Mouse (Mus musculus): ENCODE results near the gene Lars2. TPM values are rescaled to one million over a fixed set of nuclear protein-coding genes. Genes with fewer than 3 reads are reported as not detected.
"Not testable (repeated sequence)": the region's sequence is repeated elsewhere in the genome, so short reads cannot be mapped to it uniquely, and the experiment has no call there.

Lars2 gene
- polyA plus RNA-seq (2015; fragmentation: Nextera tagmentation; extraction: Ambion mirVana): 591 and 787 TPM in 2 replicates

DNA sequence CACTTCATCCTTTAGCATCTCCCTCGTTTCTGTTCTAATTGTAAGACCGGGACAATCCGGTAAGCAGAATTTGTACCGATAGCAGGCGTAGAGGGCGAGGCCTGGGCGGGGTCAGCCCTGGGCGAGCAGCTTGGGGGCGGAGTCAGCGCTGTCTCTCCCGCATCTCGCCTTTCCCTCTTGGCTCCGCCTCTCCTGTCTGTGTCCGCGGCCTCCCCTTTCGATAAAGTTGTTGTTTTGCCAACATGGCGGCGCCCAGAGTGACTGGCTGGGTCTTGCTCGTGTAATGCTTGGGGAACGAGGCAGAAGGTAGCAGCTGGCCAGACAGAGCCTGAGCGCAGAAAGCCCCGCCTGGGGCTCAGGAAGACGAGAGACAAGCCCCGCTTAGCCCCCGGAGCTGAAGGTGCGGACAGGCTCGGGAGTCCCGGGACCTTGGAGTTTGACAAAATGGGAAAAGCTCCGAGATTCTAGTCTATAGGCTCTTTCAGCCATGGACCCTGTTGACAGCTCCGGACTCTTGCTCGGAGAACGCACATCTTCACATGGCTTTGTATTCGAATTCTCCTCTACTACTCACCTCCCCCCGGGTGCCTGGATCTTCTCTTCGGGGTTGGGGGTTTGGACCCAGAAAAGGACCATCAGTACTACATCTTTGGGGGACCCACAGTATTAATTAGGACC is at the start of gene Lars2:
Lars2 (plus strand) TSS at position 220 of the 678 bp plus-strand sequence.
- Histone ChIP-seq H3K4me3 (ENCODE audit: low read depth, low read length) (peak within 1 kb of the TSS; percentile 70), H3K36me3 (ENCODE audit: control insufficient read depth, insufficient read depth, low read length) (peaks cover 3% of the 10 kb centered on the region; the same call in 1 of the 2 replicates), H3K4me2 (ENCODE audit: low read length) (peak within 1 kb of the TSS; percentile 84), H3K27me3 (ENCODE audit: control insufficient read depth, insufficient read depth, low read depth, low read length) (no peaks in the 10 kb centered on the region), H3K9me3 (replicated peaks; ENCODE audit: control insufficient read depth, low read length, poor library complexity, severe bottlenecking) (no peaks in the 10 kb centered on the region), H3K27ac (ENCODE audit: low read length) (peak within 1 kb of the TSS; percentile 90), H3K9ac (ENCODE audit: low read depth, low read length) (peak within 1 kb of the TSS; percentile 77), H3K4me1 (ENCODE audit: control insufficient read depth, insufficient read depth, low read length) (peaks cover 15% of the 10 kb centered on the region)
- peak; percentile 98 for ATAC-seq
- WGBS: under 1% methylated on average over 35 of the region's 35 CpGs

DNA sequence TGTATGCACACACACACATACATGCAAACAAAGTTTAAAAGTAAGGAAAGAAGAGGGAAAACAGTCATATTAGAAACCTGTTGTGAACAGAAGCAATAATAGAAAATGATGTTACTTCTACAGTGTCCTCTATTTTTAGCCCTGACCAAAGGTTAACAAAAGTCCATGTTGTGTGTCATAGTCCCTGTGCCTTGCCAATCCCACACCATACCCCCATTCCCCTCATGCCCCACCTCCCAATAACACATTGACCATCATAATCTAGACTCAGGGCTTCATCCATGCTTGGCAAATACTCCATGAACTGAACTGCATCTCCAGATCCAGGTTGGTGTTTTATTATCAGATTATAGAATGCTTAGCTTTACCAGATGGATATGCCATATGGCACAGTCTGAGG is 40.6 kb upstream of the Lars2 start:
- no peak overlapping the region for H3K4me3 ChIP-seq (ENCODE audit: low read depth, low read length)
- no peaks in the 10 kb centered on the region for H3K36me3 ChIP-seq (ENCODE audit: control insufficient read depth, insufficient read depth, low read length)
- no peaks in the 10 kb centered on the region for H3K27me3 ChIP-seq (ENCODE audit: control insufficient read depth, insufficient read depth, low read depth, low read length)
- H3K9ac ChIP-seq (ENCODE audit: low read depth, low read length): no peak overlapping the region
- no peaks in the 10 kb centered on the region for H3K9me3 ChIP-seq (replicated peaks; ENCODE audit: control insufficient read depth, low read length, poor library complexity, severe bottlenecking)
- H3K4me2 ChIP-seq (ENCODE audit: low read length): no peak overlapping the region
- no peak for ATAC-seq
- H3K27ac ChIP-seq (ENCODE audit: low read length): no peak overlapping the region
- H3K4me1 ChIP-seq (ENCODE audit: control insufficient read depth, insufficient read depth, low read length): no peaks in the 10 kb centered on the region

DNA sequence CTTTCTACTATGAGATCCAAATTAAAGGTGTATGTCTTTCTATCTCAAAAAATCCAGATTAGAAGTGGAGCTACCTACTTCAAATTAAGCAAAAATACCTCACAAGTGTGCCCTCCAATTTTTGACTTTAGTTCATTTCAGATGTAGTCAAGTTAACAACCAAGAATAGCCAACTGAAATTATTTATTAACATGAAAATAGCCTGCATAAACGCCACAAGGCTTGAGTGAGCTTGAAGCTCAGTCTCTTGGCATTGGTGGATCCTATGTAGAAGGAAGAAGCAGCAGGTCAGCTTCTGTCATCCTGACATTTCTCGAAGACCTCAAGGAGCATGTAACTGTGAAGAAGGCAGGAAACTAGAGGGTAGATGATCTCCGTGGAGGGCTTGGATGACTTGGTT is 38.4 kb upstream of the Lars2 start:
- no peak for ATAC-seq
- no peak overlapping the region for H3K9ac ChIP-seq (ENCODE audit: low read depth, low read length)
- 90% methylated on average over 3 of the region's 3 CpGs for WGBS
- no peak overlapping the region for H3K4me2 ChIP-seq (ENCODE audit: low read length)
- H3K9me3 ChIP-seq (replicated peaks; ENCODE audit: control insufficient read depth, low read length, poor library complexity, severe bottlenecking): no peaks in the 10 kb centered on the region
- H3K4me1 ChIP-seq (ENCODE audit: control insufficient read depth, insufficient read depth, low read length): no peaks in the 10 kb centered on the region
- H3K27me3 ChIP-seq (ENCODE audit: control insufficient read depth, insufficient read depth, low read depth, low read length): no peaks in the 10 kb centered on the region
- H3K36me3 ChIP-seq (ENCODE audit: control insufficient read depth, insufficient read depth, low read length): no peaks in the 10 kb centered on the region
- H3K27ac ChIP-seq (ENCODE audit: low read length): no peak overlapping the region
- no peak overlapping the region for H3K4me3 ChIP-seq (ENCODE audit: low read depth, low read length)

DNA sequence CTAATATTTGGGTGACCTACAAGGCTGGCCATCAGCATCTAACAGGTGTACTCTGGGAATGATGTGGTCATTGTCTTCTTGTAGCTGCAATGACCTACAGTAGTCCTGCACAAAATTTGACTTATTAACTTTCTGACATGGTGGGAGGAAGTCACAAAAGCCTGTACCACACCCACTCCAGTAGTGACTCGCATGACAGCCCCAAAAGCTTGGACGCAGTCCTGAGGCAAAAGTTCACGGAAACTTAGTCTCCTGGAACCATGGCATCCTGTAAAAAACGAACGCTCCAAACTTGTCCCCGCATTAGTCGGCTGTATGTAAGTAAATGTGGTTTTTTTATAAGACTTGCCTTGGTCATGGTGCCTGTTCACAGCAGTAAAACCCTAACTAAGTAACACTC is 36.9 kb upstream of the Lars2 start:
- Histone ChIP-seq H3K9me3 (replicated peaks; ENCODE audit: control insufficient read depth, low read length, poor library complexity, severe bottlenecking) (no peaks in the 10 kb centered on the region), H3K27me3 (ENCODE audit: control insufficient read depth, insufficient read depth, low read depth, low read length) (no peaks in the 10 kb centered on the region), H3K27ac (ENCODE audit: low read length) (no peak overlapping the region), H3K4me2 (ENCODE audit: low read length) (no peak overlapping the region), H3K36me3 (ENCODE audit: control insufficient read depth, insufficient read depth, low read length) (no peaks in the 10 kb centered on the region), H3K9ac (ENCODE audit: low read depth, low read length) (no peak overlapping the region), H3K4me1 (ENCODE audit: control insufficient read depth, insufficient read depth, low read length) (no peaks in the 10 kb centered on the region), H3K4me3 (ENCODE audit: low read depth, low read length) (no peak overlapping the region)
- ATAC-seq: no peak
- 95% methylated on average over 7 of the region's 7 CpGs for WGBS

DNA sequence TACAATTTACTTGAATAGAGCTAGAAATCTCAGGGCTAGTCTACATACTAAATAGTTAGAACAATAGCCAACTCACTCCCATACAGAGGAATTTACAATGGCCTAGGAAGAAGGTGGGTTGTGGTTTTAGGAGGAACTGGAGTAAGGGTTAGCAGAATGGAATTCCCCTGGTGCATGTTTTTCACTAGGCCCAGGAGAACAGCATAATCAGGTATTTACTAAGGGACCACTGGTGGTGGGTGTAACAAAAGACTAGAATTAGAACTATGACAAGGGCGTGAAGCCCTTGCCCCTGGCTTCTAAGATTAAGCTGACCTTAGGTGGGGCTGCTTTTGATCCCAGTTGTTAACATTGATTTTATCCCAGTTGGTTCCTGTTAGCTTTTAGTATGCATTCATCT is 36.5 kb upstream of the Lars2 start:
- H3K9ac ChIP-seq (ENCODE audit: low read depth, low read length); H3K27ac ChIP-seq (ENCODE audit: low read length); H3K4me1 ChIP-seq (ENCODE audit: control insufficient read depth, insufficient read depth, low read length); ATAC-seq; H3K4me3 ChIP-seq (ENCODE audit: low read depth, low read length); H3K4me2 ChIP-seq (ENCODE audit: low read length); H3K27me3 ChIP-seq (ENCODE audit: control insufficient read depth, insufficient read depth, low read depth, low read length); H3K9me3 ChIP-seq (replicated peaks; ENCODE audit: control insufficient read depth, low read length, poor library complexity, severe bottlenecking); H3K36me3 ChIP-seq (ENCODE audit: control insufficient read depth, insufficient read depth, low read length): not testable (repeated sequence)
- WGBS: 78% methylated on average over 1 of the region's 1 CpGs

DNA sequence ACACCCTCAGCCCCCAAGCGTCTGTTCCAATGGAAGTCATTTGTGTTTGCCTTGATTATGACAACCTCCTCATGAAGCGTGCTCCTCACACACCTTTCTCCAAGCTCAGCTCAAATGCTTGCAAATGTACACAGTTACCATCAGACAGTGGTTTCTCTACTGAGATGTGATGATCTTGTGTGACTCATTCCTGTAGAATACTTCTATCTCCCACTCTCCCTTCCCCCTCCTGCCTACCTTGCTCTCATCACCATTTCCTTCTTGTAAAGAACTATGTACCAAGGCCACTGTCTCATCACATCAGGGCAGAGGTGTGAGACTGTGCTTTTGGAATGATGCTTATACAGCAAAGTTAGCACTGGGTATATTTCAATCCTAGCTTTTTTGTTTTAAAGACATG is 33.2 kb upstream of the Lars2 start:
- Histone ChIP-seq H3K9me3 (replicated peaks; ENCODE audit: control insufficient read depth, low read length, poor library complexity, severe bottlenecking) (no peaks in the 10 kb centered on the region), H3K4me3 (ENCODE audit: low read depth, low read length) (no peak overlapping the region)

DNA sequence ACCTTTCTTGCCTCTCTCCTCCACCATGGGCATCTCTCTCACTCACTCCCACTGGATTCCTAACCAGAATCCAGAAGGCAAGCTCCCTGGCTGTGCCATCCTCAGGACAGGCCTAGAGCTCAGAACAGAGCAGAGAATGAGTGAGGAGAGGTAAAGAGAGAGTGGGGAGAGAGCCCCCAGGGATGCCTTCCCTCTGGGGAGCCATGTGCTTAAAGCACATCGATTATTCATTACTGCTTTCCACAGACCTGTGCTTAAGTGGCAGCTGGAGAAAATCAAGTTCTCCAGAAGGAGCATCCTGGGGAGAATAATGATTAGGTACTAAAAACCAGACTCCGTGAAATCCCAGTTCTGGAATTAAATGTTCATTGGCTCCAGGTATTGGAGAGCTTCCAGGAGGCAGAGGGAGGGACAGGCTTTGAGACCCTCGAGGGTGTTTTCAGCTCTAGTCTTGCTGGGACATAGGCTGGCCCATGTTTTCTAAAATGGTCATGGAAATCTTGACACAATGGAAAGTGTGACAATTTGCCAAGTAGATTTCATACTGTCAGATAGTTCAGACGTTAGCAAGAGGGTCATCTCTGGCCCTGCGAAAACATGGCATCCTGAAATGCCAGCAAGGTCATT is 31.6 kb upstream of the Lars2 start:
- WGBS: 41% methylated on average over 5 of the region's 5 CpGs
- Histone ChIP-seq H3K9me3 (replicated peaks; ENCODE audit: control insufficient read depth, low read length, poor library complexity, severe bottlenecking) (no peaks in the 10 kb centered on the region), H3K9ac (ENCODE audit: low read depth, low read length) (no peak overlapping the region), H3K4me1 (ENCODE audit: control insufficient read depth, insufficient read depth, low read length) (no peaks in the 10 kb centered on the region), H3K4me2 (ENCODE audit: low read length) (no peak overlapping the region), H3K27me3 (ENCODE audit: control insufficient read depth, insufficient read depth, low read depth, low read length) (no peaks in the 10 kb centered on the region), H3K27ac (ENCODE audit: low read length) (no peak overlapping the region), H3K36me3 (ENCODE audit: control insufficient read depth, insufficient read depth, low read length) (no peaks in the 10 kb centered on the region), H3K4me3 (ENCODE audit: low read depth, low read length) (no peak overlapping the region)
- ATAC-seq: no peak

More for the DNA sequence above, 33.2 kb upstream of the Lars2 start:
- Histone ChIP-seq H3K36me3 (ENCODE audit: control insufficient read depth, insufficient read depth, low read length) (no peaks in the 10 kb centered on the region), H3K27ac (ENCODE audit: low read length) (no peak overlapping the region), H3K4me1 (ENCODE audit: control insufficient read depth, insufficient read depth, low read length) (no peaks in the 10 kb centered on the region), H3K9ac (ENCODE audit: low read depth, low read length) (no peak overlapping the region), H3K27me3 (ENCODE audit: control insufficient read depth, insufficient read depth, low read depth, low read length) (no peaks in the 10 kb centered on the region), H3K4me2 (ENCODE audit: low read length) (no peak overlapping the region)
- WGBS: 93% methylated on average over 2 of the region's 2 CpGs
- no peak for ATAC-seq

DNA sequence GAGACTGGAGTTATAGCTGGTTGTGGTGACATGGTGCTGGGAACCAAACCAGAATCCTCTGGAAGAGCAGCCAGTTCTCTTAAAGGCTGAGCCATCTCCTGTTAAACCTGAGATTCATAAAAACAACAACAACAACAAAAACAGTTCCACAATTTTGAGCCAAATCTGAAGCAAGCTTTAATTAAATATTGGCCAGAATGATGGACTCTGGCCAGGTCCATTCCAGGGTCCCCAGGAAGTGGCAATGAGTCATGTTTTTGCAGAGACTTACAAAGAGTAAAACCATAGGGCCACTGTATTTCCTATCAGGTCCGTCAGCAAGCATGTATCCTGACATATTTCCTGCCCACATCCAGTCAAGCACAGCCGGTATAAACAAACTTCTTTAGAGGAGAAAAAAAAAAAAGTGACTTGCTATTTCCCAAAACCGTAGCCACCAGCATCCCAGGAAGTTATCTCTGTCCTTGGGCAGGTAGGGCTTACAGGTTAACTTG is 27.0 kb upstream of the Lars2 start:
- Histone ChIP-seq H3K36me3 (ENCODE audit: control insufficient read depth, insufficient read depth, low read length) (no peaks in the 10 kb centered on the region), H3K4me3 (ENCODE audit: low read depth, low read length) (no peak overlapping the region), H3K4me1 (ENCODE audit: control insufficient read depth, insufficient read depth, low read length) (no peaks in the 10 kb centered on the region), H3K27me3 (ENCODE audit: control insufficient read depth, insufficient read depth, low read depth, low read length) (no peaks in the 10 kb centered on the region), H3K9me3 (replicated peaks; ENCODE audit: control insufficient read depth, low read length, poor library complexity, severe bottlenecking) (no peaks in the 10 kb centered on the region), H3K9ac (ENCODE audit: low read depth, low read length) (no peak overlapping the region), H3K27ac (ENCODE audit: low read length) (no peak overlapping the region), H3K4me2 (ENCODE audit: low read length) (no peak overlapping the region)
- WGBS: 80% methylated on average over 3 of the region's 3 CpGs
- ATAC-seq: no peak

DNA sequence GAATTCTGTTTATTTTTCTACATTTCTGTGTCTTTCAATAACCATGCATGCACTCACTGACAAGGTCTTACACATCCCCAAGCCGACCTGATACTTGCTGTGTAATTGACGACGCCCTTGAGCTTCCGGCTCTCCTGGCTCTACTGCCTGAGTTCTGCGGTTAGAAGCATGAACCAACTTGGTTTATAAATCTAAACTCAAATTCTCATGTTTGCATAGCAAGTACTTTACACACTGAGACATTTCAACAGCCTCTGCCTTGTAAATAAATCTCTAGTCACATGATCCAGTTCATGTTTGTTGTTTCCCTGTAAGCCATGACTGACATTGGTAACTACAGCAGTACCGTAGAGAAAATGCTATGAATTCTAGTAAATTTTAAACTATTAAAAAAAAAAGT is 25.5 kb upstream of the Lars2 start:
- no peaks in the 10 kb centered on the region for H3K4me1 ChIP-seq (ENCODE audit: control insufficient read depth, insufficient read depth, low read length)
- H3K9me3 ChIP-seq (replicated peaks; ENCODE audit: control insufficient read depth, low read length, poor library complexity, severe bottlenecking): no peaks in the 10 kb centered on the region
- no peak overlapping the region for H3K4me3 ChIP-seq (ENCODE audit: low read depth, low read length)
- no peak overlapping the region for H3K9ac ChIP-seq (ENCODE audit: low read depth, low read length)
- no peaks in the 10 kb centered on the region for H3K36me3 ChIP-seq (ENCODE audit: control insufficient read depth, insufficient read depth, low read length)
- H3K27ac ChIP-seq (ENCODE audit: low read length): no peak overlapping the region
- 92% methylated on average over 6 of the region's 6 CpGs for WGBS
- no peak overlapping the region for H3K4me2 ChIP-seq (ENCODE audit: low read length)
- H3K27me3 ChIP-seq (ENCODE audit: control insufficient read depth, insufficient read depth, low read depth, low read length): no peaks in the 10 kb centered on the region
- ATAC-seq: no peak

All from midbrain, embryonic 16.5 days (tissue).